Mouse (Mus musculus) midbrain, embryonic 12.5 days (tissue): Measurements from ENCODE around the gene Cacna2d3. TPM values are rescaled to one million over a fixed set of nuclear protein-coding genes. Genes with fewer than 3 reads are reported as not detected.

Experiments
- ATAC-seq: fragments of 200-750 bp; cut with Nextera tagmentation; 2 replicates; pipeline ENCODE4 v1.8.0; 2017; ENCODE audit warnings: low read depth, moderate TSS enrichment, moderate library complexity; ENCODE audit not compliant: low FRiP score
- H3K27ac ChIP-seq: fragments of 300-500 bp; sonication (generic); replicated peaks from 2 replicates; pipeline ENCODE4 v1.5.1; 2016; ENCODE audit warnings: mild to moderate bottlenecking
- H3K27me3 ChIP-seq: fragments of 300-500 bp; sonication (generic); 2 replicates; pipeline ENCODE4 v1.6.1; 2016; ENCODE audit warnings: mild to moderate bottlenecking
- H3K36me3 ChIP-seq: fragments of 300-500 bp; sonication (generic); 2 replicates; pipeline ENCODE4 v1.6.1; 2016
- H3K4me1 ChIP-seq: fragments of 300-500 bp; sonication (generic); 2 replicates; pipeline ENCODE4 v1.6.1; 2016
- H3K4me2 ChIP-seq: fragments of 300-500 bp; sonication (generic); replicated peaks from 2 replicates; pipeline ENCODE4 v1.6.1; 2016; ENCODE audit warnings: mild to moderate bottlenecking, moderate library complexity
- H3K4me3 ChIP-seq: fragments of 300-500 bp; sonication (generic); 2 replicates; pipeline ENCODE4 v1.5.1; 2016; ENCODE audit warnings: mild to moderate bottlenecking
- H3K9ac ChIP-seq: fragments of 300-500 bp; sonication (generic); replicated peaks from 2 replicates; pipeline ENCODE4 v1.6.1; 2016; ENCODE audit warnings: mild to moderate bottlenecking, moderate library complexity
- H3K9me3 ChIP-seq: fragments of 300-500 bp; sonication (generic); 2 replicates; pipeline ENCODE4 v1.6.1; 2016; ENCODE audit warnings: mild to moderate bottlenecking
- WGBS: fragments of 180-500 bp; shearing (Covaris S2); methylation state at CpG from one replicate; pipeline ENCODE4 v1.1.7; 2016; 5-methylcytosine and 5-hydroxymethylcytosine counted together
- polyA plus RNA-seq: library from polyadenylated mRNA; unstranded; fragments of >200 nt; fragmentation: Nextera tagmentation; extraction: Ambion mirVana; gene quantifications from 2 replicates; pipeline ENCODE4 v1.2.1, GENCODE M21; 2016

Cacna2d3 gene
- polyA plus RNA-seq, 1 experiment from 2014 or later = 23.1 TPM

DNA sequence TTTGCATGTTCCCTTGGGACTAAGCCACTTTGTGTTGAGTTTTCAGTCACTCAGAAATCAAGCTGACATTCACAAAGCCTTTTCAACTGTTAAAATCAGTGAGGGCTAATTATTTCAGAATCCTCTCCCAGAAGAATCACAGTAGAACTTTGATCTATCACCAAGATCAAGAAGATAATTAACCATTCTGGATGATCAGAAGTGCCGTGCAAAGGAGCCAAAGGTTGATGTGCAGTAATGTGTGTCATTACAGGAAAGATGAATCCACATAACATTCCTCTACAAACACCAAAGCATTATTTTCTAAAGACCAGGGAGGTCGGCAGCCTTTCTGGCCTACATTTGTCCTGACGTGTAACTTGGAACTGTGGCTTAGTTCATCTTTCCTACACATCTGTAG is 296.0 kb downstream of the Cacna2d3 start:
- Histone ChIP-seq H3K9me3 (no peaks in the 10 kb centered on the region), H3K36me3 (no peaks in the 10 kb centered on the region), H3K9ac (no peak overlapping the region), H3K27me3 (no peaks in the 10 kb centered on the region; the same call in 1 of the 2 replicates), H3K4me3 (no peak overlapping the region), H3K4me2 (no peak overlapping the region), H3K27ac (no peak overlapping the region), H3K4me1 (no peaks in the 10 kb centered on the region)
- ATAC-seq = no peak
- 78% methylated on average over 3 of the region's 3 CpGs for WGBS

DNA sequence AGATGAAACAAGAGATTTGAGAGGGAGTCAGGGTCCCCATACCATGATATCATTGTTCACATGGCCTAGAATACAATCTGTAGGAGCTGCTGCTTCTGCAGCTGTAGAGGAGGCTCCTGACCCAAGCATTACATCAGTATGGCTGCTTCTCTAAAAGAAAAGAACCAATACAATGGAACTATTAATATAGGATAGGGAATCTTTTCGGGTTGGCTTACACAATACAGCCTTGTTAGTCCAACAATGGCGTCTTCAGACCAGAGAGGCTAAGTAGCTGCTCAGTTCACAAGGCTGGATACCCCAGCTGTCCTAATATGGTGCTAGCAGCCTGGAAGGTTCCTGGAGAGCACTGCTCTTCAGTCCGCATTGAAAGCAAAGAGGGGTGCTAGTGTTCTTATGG is 296.5 kb downstream of the Cacna2d3 start:
- no peak overlapping the region for H3K4me3 ChIP-seq
- no peak for ATAC-seq
- no peak overlapping the region for H3K27ac ChIP-seq
- no peaks in the 10 kb centered on the region for H3K36me3 ChIP-seq
- H3K27me3 ChIP-seq = no peaks in the 10 kb centered on the region
- H3K9ac ChIP-seq = no peak overlapping the region
- H3K9me3 ChIP-seq = no peaks in the 10 kb centered on the region
- WGBS = 79% methylated on average over 3 of the region's 3 CpGs
- no peaks in the 10 kb centered on the region for H3K4me1 ChIP-seq
- no peak overlapping the region for H3K4me2 ChIP-seq

DNA sequence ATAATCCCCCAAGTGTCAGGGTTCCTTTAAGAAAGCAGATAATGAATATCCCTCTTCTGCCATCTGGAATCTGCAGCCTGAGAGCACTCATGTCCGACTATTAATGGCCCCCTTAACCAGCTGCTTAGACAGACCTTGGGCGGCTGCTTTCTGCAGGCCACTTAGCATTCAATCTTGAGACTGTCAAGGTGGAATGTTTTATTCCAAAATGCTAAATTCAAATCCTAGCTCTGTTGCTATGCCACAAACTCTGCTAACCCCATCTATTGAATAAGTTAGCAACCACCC is 315.8 kb downstream of the Cacna2d3 start:
- no peaks in the 10 kb centered on the region for H3K9me3 ChIP-seq
- 0 out of 2 replicates have a peak, but pooled peaks cover 3% of the 10 kb centered on the region for H3K4me1 ChIP-seq
- no peak overlapping the region for H3K9ac ChIP-seq
- no peaks in the 10 kb centered on the region for H3K27me3 ChIP-seq
- H3K4me2 ChIP-seq = no peak overlapping the region
- no peak overlapping the region for H3K27ac ChIP-seq
- 46% methylated on average over 2 of the region's 2 CpGs for WGBS
- H3K4me3 ChIP-seq = no peak overlapping the region
- no peaks in the 10 kb centered on the region for H3K36me3 ChIP-seq
- ATAC-seq = no peak

DNA sequence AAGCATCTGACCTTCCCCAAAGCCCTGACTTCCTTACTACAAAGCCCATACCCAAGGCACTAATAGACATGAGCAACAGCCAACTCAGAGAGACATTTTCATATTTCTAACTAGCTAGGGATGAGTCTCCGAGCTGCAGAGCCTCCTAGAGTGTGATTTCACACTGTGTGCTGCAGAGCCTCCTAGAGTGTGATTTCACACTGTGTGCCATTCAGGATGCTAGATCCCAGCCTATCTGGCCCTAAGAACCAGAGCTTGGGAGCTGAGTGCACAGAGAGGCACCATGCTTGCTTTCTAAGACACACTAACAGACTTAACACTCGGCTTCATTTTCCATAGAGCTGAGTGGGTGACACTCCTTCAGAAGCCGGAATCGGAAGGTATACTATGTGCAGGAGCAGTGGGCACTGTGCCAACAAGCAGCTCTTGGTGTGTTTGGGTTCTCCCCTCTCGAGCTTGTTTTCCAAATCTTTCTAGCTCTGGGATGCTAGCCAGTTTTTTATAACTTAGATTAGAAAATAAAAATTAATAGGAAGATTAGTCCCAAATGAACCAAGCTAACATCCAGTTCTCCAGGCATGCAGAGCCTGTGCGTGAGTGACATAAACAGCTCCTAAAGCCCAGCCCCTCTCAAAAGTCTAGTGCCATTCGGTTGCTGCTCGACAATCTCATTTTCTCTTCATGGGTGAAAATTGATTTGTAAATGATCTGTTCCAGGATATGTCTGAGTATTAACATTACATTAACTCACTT is 316.4 kb downstream of the Cacna2d3 start:
- H3K4me3 ChIP-seq = no peak overlapping the region
- H3K4me2 ChIP-seq = no peak overlapping the region
- no peaks in the 10 kb centered on the region for H3K9me3 ChIP-seq
- H3K9ac ChIP-seq = no peak overlapping the region
- H3K4me1 ChIP-seq = 0 out of 2 replicates have a peak, but pooled peaks cover 3% of the 10 kb centered on the region
- no peaks in the 10 kb centered on the region for H3K27me3 ChIP-seq
- ATAC-seq = no peak
- WGBS = 70% methylated on average over 8 of the region's 8 CpGs
- no peak overlapping the region for H3K27ac ChIP-seq
- no peaks in the 10 kb centered on the region for H3K36me3 ChIP-seq

DNA sequence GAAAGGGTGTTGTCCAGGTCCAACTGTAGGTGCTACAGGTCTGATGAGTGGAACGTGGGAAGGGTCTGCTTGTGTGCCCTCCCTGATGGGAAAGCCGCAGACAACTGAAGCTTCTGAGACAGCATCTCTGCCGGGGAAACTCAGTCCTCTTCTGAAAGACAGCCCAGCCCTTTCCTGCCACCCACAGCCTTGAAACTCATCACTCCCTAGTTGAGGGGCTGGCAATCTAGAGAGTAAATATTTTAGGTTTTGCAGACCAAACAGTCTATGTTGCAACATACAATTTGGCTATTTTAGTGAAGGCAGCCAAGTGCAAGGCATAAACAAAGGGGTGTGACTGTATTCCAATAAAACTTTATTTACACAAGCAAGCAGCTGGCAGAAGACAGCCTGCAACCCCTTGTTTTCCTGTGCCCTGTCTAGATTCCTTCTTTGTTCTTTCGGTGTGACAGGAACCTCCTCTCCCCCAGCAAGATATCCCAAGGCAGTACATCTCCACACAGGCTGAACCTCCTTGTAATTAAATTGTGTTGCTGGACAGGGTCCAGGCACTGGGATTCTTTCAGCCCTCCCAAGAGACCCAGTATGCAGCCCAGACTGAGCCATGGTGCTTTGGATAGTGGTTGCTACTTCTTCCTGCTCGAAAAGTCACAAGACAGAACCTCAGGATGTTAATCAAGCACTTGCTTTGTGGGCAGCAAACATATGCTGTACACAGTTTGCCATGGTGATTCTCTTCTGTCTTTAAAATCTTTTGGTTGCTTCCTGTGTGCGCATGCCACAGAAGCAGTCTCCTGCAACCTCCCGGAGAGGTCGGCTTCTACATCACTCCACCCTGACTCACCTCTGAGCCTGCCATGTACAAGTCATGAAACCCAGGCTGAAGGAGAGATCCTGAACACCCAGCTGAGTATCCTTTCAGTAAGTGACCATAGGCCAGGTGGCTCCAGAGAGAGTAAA is 317.5 kb downstream of the Cacna2d3 start:
- no peak for ATAC-seq
- 80% methylated on average over 8 of the region's 8 CpGs for whole genome bisulfite sequencing

DNA sequence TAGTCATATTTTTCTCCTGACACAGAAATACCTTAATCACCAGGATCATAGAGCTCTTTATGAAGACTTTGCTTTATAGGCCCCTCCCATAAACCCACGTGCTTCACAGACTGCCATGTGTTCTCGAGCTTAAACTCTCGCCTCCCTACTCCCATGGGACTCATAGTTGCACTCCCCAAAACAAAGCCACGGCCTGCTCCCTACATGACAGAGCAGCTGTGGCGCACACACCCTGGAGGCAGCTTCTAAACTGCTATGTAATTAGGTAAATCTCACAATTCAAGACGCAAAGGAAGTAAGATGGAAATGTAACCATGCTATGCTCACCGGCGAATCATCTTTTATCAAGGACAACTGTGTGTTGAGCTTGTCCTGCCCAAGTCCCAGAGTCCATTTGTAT is 319.2 kb downstream of the Cacna2d3 start:
- 64% methylated on average over 8 of the region's 8 CpGs for WGBS
- no peak for ATAC-seq
- Histone ChIP-seq H3K27ac (no peak overlapping the region), H3K9me3 (no peaks in the 10 kb centered on the region), H3K27me3 (no peaks in the 10 kb centered on the region), H3K4me3 (no peak overlapping the region), H3K4me2 (no peak overlapping the region), H3K9ac (no peak overlapping the region), H3K36me3 (no peaks in the 10 kb centered on the region), H3K4me1 (0 out of 2 replicates have a peak, but pooled peaks cover 3% of the 10 kb centered on the region)

More for the DNA sequence above, 317.5 kb downstream of the Cacna2d3 start:
- Histone ChIP-seq H3K9me3 (no peaks in the 10 kb centered on the region), H3K4me3 (no peak overlapping the region), H3K27ac (no peak overlapping the region), H3K4me1 (0 out of 2 replicates have a peak, but pooled peaks cover 3% of the 10 kb centered on the region), H3K36me3 (no peaks in the 10 kb centered on the region), H3K4me2 (no peak overlapping the region), H3K9ac (no peak overlapping the region), H3K27me3 (no peaks in the 10 kb centered on the region)

DNA sequence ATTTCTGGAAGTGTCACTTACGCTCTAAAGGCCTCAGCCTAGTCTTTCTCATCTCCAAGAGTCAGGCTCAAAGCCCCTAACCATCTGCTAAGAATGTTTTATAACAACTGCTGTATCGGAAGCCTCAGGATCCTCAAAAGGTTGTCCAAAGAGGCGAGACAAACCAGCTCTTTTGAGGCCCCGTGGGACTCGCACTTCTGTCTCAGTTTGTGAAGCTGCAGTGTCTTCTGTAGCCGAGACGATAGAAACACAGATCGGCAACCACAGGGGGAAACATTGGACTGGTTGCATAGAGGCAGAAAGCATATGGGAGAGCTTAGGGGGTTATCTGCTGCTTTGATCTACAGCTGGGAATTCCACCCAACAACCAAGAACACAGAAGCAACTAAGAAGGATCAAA is 327.9 kb downstream of the Cacna2d3 start:
- no peak overlapping the region for H3K4me3 ChIP-seq
- no peak overlapping the region for H3K4me2 ChIP-seq
- no peak for ATAC-seq
- H3K36me3 ChIP-seq = no peaks in the 10 kb centered on the region
- H3K4me1 ChIP-seq = no peaks in the 10 kb centered on the region
- H3K27me3 ChIP-seq = no peaks in the 10 kb centered on the region
- H3K27ac ChIP-seq = no peak overlapping the region
- no peak overlapping the region for H3K9ac ChIP-seq
- 87% methylated on average over 8 of the region's 8 CpGs for WGBS
- no peaks in the 10 kb centered on the region for H3K9me3 ChIP-seq

DNA sequence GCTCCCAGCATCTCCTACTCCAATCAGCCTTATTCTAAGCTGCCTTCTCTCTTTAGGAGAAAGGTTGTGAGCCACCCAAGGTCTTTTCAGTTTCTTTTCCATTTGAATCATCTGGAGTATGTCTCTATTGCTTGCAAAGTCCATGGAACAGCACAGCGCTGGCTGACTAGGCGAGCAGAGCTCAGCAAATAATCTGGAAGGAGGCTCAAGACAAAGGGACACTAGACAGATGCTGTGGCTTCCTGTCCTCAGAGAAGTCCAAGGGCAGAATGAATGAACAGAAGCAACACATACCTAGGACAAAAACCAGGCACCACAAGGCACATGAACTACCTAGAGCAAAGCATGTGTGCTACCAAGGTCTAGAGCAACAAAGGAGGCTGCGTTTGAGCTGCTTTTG is 328.8 kb downstream of the Cacna2d3 start:
- Histone ChIP-seq H3K27ac (no peak overlapping the region), H3K4me3 (no peak overlapping the region), H3K4me2 (no peak overlapping the region), H3K27me3 (no peaks in the 10 kb centered on the region), H3K36me3 (no peaks in the 10 kb centered on the region), H3K9me3 (no peaks in the 10 kb centered on the region), H3K9ac (no peak overlapping the region), H3K4me1 (no peaks in the 10 kb centered on the region)
- WGBS = 96% methylated on average over 3 of the region's 3 CpGs
- ATAC-seq = no peak

DNA sequence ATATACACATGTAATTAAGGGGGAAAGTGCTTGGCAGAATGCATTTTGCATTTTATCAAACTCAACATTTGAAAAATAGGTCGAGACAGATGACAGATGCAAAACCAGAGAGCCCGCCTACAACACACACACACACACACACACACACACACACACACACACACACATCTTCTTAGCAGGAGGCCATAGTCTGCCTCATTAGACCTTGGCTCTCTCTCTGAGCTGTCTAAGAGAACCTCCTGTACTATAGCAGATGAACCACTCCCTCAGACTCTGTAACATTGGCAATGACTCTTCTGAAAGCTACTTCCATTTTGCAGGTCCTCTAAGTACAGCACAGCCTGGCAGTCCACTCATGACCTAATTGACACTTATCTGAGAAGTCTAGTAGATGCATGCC is 330.2 kb downstream of the Cacna2d3 start:
- H3K4me3 ChIP-seq = no peak overlapping the region
- no peaks in the 10 kb centered on the region for H3K4me1 ChIP-seq
- H3K4me2 ChIP-seq = no peak overlapping the region
- no peak for ATAC-seq
- no peak overlapping the region for H3K9ac ChIP-seq
- H3K9me3 ChIP-seq = no peaks in the 10 kb centered on the region
- H3K27ac ChIP-seq = no peak overlapping the region
- H3K36me3 ChIP-seq = no peaks in the 10 kb centered on the region
- 90% methylated on average over 2 of the region's 2 CpGs for WGBS
- no peaks in the 10 kb centered on the region for H3K27me3 ChIP-seq

DNA sequence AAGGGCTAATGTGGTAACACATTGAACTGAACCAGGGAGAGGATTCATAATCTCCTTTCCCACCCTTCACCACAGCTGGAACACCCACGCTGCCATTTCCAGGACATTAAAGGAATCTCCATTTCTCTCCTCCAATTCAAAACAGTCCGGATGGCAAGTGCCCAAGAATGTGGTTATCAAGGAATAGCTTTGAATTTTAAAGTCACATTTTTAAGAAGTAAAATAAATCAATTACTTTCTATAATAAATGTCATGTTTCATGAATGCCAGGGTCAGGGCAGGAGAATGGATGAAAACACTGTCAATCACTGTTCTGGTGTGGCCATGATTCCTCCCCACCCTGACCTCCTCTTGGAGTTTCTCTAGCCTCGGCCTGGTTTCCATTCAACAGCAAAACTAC is 333.9 kb downstream of the Cacna2d3 start:
- no peak for ATAC-seq
- 83% methylated on average over 3 of the region's 3 CpGs for WGBS
- Histone ChIP-seq H3K9ac (no peak overlapping the region), H3K36me3 (no peaks in the 10 kb centered on the region), H3K4me2 (no peak overlapping the region), H3K9me3 (no peaks in the 10 kb centered on the region), H3K27ac (no peak overlapping the region), H3K4me3 (no peak overlapping the region), H3K27me3 (no peaks in the 10 kb centered on the region), H3K4me1 (no peaks in the 10 kb centered on the region)

DNA sequence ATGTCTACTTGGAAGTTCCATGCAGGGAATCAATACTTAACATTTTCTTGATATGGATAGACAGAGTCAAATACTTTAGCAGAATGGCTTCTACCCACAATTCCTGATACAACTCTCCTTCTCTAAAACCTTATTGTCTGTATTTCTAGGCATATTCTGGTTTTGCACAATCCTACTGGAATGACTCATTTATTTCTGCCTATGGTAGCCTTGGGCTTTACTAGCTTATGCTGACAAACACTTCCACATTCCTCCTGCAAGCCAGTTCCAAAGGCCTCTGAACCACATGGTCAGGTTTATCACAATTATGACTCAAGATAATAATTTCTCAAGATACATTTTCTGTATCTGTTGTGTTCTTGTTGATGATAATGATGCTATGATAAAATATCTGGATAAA is 336.2 kb downstream of the Cacna2d3 start:
- ATAC-seq = no peak
- no peak overlapping the region for H3K4me2 ChIP-seq

DNA sequence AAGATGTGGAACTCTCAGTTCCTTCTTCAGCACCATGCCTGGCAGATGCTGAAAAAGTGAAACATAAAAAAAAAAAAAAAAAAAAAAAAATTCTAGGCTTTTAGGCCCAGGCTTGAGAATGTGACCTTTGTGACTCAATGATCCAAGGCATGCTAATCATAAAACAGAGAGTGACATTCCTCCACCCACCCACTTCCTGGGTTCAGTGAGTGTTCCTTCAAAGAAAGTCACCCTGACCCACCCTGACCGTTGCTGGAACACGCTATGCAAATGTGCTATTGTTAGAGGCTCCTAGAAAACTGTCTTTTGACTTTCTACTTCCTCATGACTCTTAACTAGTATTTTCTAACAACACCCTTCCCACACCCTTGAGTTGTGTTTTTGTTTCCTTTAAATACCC is 338.9 kb downstream of the Cacna2d3 start:
- Histone ChIP-seq H3K4me1 (no peaks in the 10 kb centered on the region), H3K27ac (no peak overlapping the region), H3K4me3 (no peak overlapping the region), H3K4me2 (no peak overlapping the region), H3K27me3 (no peaks in the 10 kb centered on the region), H3K36me3 (no peaks in the 10 kb centered on the region), H3K9me3 (no peaks in the 10 kb centered on the region), H3K9ac (no peak overlapping the region)
- no peak for ATAC-seq
- WGBS = 91% methylated on average over 2 of the region's 2 CpGs

More for the DNA sequence above, 336.2 kb downstream of the Cacna2d3 start:
- Histone ChIP-seq H3K27me3 (no peaks in the 10 kb centered on the region), H3K9me3 (no peaks in the 10 kb centered on the region), H3K27ac (no peak overlapping the region), H3K36me3 (no peaks in the 10 kb centered on the region), H3K4me1 (no peaks in the 10 kb centered on the region), H3K9ac (no peak overlapping the region), H3K4me3 (no peak overlapping the region)
